Mouse (Mus musculus): ENCODE data around the gene Epsti1. TPM values are rescaled to one million over a fixed set of nuclear protein-coding genes. Genes with fewer than 3 reads are reported as not detected.

Gene Epsti1
- polyA plus RNA-seq, 1 experiment from 2014 or later: 0.34 TPM

DNA sequence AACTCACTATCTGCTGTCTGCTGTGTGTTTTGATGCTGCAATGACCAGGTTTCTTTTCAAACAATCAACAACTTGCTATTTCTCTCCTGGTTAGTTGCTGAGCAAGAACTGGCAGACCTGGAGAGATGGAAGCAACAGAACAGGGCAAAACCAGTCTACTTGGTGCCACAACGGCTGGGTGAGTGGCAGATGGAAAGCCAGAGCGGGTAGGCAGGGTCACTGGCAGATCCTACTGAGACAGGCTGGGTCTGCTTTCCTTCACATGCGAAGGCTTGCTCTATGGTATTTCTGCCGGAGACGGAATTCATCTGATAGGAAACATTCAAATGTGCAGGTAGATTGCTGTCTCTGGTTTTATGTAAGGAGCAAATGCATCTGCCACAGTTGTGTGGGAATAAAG lies 24.6 kb downstream of the Epsti1 start:
- Histone ChIP-seq H3K9me3 (ENCODE audit: control insufficient read depth, low read length) (no peaks in the 10 kb centered on the region), H3K4me1 (ENCODE audit: control insufficient read depth, insufficient read depth, low read depth, low read length) (no peaks in the 10 kb centered on the region), H3K4me3 (ENCODE audit: low read length) (no peak overlapping the region), H3K4me2 (ENCODE audit: low read length) (no peak overlapping the region), H3K36me3 (ENCODE audit: control insufficient read depth, insufficient read depth, low read length) (no peaks in the 10 kb centered on the region), H3K9ac (ENCODE audit: low read depth, low read length) (no peak overlapping the region), H3K27me3 (replicated peaks; ENCODE audit: control insufficient read depth, insufficient read depth, low read length) (no peaks in the 10 kb centered on the region), H3K27ac (ENCODE audit: low read depth, low read length) (no peak overlapping the region)
- WGBS: 81% methylated on average over 5 of the region's 5 CpGs
- no peak for ATAC-seq

DNA sequence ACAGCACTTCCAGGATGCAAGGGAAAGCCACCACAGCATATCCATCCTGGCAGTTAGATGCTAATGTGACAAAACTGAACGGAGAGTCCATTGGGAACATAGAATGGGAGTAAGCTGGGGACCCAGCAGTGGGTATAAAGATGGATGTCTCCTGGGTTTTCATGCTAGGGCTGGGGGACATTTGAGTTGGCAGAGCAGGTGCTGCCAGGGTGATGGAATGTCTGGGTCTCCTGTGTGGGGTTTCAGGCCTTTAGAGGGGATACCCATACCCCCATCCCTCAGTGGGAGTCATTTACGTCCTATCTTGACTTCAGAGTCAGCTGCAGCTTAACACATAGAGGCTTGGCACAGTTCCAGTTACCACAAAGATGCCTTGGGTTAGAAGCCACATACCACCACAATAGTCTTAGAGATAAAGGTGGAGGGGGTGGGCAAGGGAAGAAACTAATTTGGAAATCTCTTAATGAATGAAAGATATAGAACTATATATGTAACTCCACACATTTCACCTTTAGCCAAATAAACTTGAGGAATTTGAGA lies 25.2 kb downstream of the Epsti1 start:
- H3K9me3 ChIP-seq (ENCODE audit: control insufficient read depth, low read length): no peaks in the 10 kb centered on the region
- H3K9ac ChIP-seq (ENCODE audit: low read depth, low read length): no peak overlapping the region
- H3K4me1 ChIP-seq (ENCODE audit: control insufficient read depth, insufficient read depth, low read depth, low read length): no peaks in the 10 kb centered on the region
- 49% methylated on average over 2 of the region's 2 CpGs for WGBS
- no peaks in the 10 kb centered on the region for H3K27me3 ChIP-seq (replicated peaks; ENCODE audit: control insufficient read depth, insufficient read depth, low read length)
- no peaks in the 10 kb centered on the region for H3K36me3 ChIP-seq (ENCODE audit: control insufficient read depth, insufficient read depth, low read length)
- no peak overlapping the region for H3K4me2 ChIP-seq (ENCODE audit: low read length)
- no peak overlapping the region for H3K4me3 ChIP-seq (ENCODE audit: low read length)
- ATAC-seq: no peak
- no peak overlapping the region for H3K27ac ChIP-seq (ENCODE audit: low read depth, low read length)

DNA sequence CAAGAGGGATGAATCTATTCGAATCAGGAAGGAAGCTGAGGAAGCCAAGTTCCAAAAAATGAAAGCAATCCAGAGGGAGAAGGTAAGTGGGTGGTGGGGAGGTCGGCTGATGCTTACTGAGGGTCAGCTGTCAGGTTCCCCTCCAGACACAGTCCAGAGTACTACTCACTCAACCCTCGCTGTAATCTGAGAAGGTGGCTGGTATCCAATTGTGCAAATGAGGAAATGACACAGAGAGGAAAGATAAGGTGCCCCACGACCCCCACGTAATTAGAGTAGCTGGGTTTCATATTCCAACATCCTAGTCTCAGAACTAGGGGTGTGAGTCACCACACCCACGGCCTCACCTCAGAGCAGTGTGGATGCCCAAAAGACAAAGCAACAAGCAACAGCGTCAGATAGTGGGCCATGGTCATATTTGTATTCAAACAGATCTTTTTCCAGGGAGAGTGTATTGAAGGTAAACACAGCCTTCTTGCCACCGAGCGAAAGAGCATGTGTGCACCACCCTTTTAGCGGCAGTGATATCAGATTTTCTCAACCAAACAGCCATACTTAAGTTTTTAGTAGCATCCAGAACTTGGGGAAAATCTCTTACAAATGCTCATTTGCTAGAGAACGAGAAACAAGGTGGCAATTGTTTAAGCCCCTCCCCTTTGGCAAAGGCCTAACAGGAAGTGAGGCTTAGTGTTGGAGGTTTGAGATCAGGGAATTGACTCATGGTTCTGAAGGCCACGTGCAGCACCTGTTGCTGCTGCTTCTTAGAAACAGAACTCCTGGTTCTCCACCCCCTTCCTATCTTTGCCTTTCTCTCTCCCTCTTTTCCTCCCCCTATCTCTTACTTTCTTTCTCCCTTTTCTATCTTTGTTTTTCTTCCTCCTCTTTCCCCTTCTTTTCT lies 28.4 kb downstream of the Epsti1 start:
- Histone ChIP-seq H3K27me3 (replicated peaks; ENCODE audit: control insufficient read depth, insufficient read depth, low read length) (no peaks in the 10 kb centered on the region), H3K27ac (ENCODE audit: low read depth, low read length) (no peak overlapping the region), H3K4me1 (ENCODE audit: control insufficient read depth, insufficient read depth, low read depth, low read length) (no peaks in the 10 kb centered on the region), H3K9ac (ENCODE audit: low read depth, low read length) (no peak overlapping the region), H3K9me3 (ENCODE audit: control insufficient read depth, low read length) (no peaks in the 10 kb centered on the region), H3K4me2 (ENCODE audit: low read length) (no peak overlapping the region), H3K4me3 (ENCODE audit: low read length) (no peak overlapping the region), H3K36me3 (ENCODE audit: control insufficient read depth, insufficient read depth, low read length) (no peaks in the 10 kb centered on the region)
- 69% methylated on average over 12 of the region's 12 CpGs for WGBS
- ATAC-seq: no peak

DNA sequence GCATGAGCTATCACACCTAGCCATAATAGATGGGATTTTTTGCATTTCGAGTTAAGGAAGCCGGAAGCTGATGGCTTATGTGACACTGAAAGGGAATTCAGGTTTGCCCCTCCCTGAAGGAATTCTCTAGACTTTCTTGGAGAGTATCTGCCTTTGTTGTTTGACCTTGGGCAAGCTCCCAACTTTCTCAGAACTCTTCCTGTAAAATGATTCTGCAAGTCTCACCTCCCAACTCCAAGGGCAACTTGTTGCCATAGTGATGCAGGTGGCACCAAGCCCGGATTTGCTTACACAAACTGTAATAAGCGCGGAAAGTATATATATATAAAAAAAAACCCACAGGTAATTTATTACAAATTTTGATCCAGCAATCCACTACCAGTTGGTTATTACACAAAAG lies 29.2 kb downstream of the Epsti1 start:
- no peaks in the 10 kb centered on the region for H3K4me1 ChIP-seq (ENCODE audit: control insufficient read depth, insufficient read depth, low read depth, low read length)
- no peaks in the 10 kb centered on the region for H3K27me3 ChIP-seq (replicated peaks; ENCODE audit: control insufficient read depth, insufficient read depth, low read length)
- no peak overlapping the region for H3K27ac ChIP-seq (ENCODE audit: low read depth, low read length)
- H3K4me3 ChIP-seq (ENCODE audit: low read length): no peak overlapping the region
- no peaks in the 10 kb centered on the region for H3K36me3 ChIP-seq (ENCODE audit: control insufficient read depth, insufficient read depth, low read length)
- no peaks in the 10 kb centered on the region for H3K9me3 ChIP-seq (ENCODE audit: control insufficient read depth, low read length)
- no peak overlapping the region for H3K4me2 ChIP-seq (ENCODE audit: low read length)
- no peak overlapping the region for H3K9ac ChIP-seq (ENCODE audit: low read depth, low read length)
- 84% methylated on average over 5 of the region's 5 CpGs for WGBS
- ATAC-seq: no peak

DNA sequence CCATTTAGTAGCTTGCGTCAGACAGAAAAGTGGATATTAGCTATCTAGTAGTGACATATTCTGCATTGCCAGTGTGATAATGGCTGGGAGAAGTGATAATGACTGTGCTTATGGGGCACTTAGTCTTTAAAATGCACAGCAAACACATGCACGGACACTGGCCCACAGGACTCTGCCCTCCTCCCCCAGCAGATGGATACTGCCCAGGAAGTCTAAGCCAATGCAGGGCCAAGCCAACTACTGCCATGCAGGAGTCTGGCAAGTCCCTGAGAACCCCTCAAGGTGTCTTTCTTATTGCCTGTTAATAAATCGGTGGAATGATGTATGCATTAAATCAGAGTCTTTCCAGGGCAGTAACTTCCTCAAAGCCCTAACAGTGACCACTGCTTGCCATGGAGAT lies 30.4 kb downstream of the Epsti1 start:
- no peak overlapping the region for H3K4me2 ChIP-seq (ENCODE audit: low read length)
- 80% methylated on average over 3 of the region's 3 CpGs for WGBS
- H3K9ac ChIP-seq (ENCODE audit: low read depth, low read length): no peak overlapping the region
- H3K9me3 ChIP-seq (ENCODE audit: control insufficient read depth, low read length): no peaks in the 10 kb centered on the region
- H3K4me3 ChIP-seq (ENCODE audit: low read length): no peak overlapping the region
- H3K36me3 ChIP-seq (ENCODE audit: control insufficient read depth, insufficient read depth, low read length): no peaks in the 10 kb centered on the region
- H3K27me3 ChIP-seq (replicated peaks; ENCODE audit: control insufficient read depth, insufficient read depth, low read length): no peaks in the 10 kb centered on the region
- no peak for ATAC-seq
- H3K4me1 ChIP-seq (ENCODE audit: control insufficient read depth, insufficient read depth, low read depth, low read length): no peaks in the 10 kb centered on the region
- H3K27ac ChIP-seq (ENCODE audit: low read depth, low read length): no peak overlapping the region

DNA sequence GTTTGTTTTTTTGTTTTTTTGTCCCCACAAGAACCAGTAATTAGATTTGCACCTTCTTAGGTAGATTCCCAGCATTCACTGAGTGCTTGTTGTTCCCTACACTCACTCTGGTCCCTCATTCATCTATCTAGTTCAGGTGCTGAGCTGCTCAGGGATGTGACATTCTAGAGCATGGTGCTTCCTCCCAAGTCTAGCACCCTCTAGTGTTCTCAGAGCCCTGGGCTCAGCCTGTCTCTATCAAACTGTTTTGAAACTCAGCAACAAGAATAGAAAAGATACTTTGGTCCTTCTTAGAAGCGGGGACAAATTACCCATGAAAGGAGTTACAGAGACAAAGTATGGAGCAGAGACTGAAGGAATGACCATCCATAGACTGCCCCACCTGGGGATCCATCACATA lies 37.1 kb downstream of the Epsti1 start:
- no peak overlapping the region for H3K27ac ChIP-seq (ENCODE audit: low read depth, low read length)
- H3K4me3 ChIP-seq (ENCODE audit: low read length): no peak overlapping the region
- no peaks in the 10 kb centered on the region for H3K36me3 ChIP-seq (ENCODE audit: control insufficient read depth, insufficient read depth, low read length)
- WGBS: 91% methylated on average over 1 of the region's 1 CpGs
- H3K27me3 ChIP-seq (replicated peaks; ENCODE audit: control insufficient read depth, insufficient read depth, low read length): no peaks in the 10 kb centered on the region
- H3K4me1 ChIP-seq (ENCODE audit: control insufficient read depth, insufficient read depth, low read depth, low read length): peaks cover 3% of the 10 kb centered on the region; the same call in 1 of the 2 replicates
- no peak overlapping the region for H3K4me2 ChIP-seq (ENCODE audit: low read length)
- no peak for ATAC-seq
- no peak overlapping the region for H3K9ac ChIP-seq (ENCODE audit: low read depth, low read length)
- no peaks in the 10 kb centered on the region for H3K9me3 ChIP-seq (ENCODE audit: control insufficient read depth, low read length)

DNA sequence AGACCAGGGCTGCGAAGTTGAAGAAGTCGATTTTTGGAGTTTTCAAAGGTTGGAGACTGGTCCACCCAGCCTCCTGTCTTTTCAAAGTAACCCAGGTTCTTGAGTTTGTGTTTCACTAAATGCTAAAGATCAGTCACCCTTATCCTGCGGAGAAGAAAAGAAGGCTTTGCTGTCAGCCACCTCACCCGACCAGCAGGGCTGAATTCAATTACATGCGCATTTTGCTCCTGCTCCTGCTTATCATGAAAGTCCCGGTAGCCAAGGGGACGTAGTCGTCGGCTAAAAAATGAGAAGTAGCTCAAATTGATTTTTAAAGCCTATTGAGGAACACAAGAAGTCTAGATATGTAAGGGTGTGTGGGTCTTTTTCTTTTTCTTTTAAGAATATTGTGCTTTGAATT lies 38.2 kb downstream of the Epsti1 start:
- peaks cover 3% of the 10 kb centered on the region; the same call in 1 of the 2 replicates for H3K4me1 ChIP-seq (ENCODE audit: control insufficient read depth, insufficient read depth, low read depth, low read length)
- no peak overlapping the region for H3K4me2 ChIP-seq (ENCODE audit: low read length)
- no peaks in the 10 kb centered on the region for H3K9me3 ChIP-seq (ENCODE audit: control insufficient read depth, low read length)
- H3K4me3 ChIP-seq (ENCODE audit: low read length): no peak overlapping the region
- no peak for ATAC-seq
- H3K27me3 ChIP-seq (replicated peaks; ENCODE audit: control insufficient read depth, insufficient read depth, low read length): no peaks in the 10 kb centered on the region
- WGBS: 26% methylated on average over 9 of the region's 9 CpGs
- no peak overlapping the region for H3K9ac ChIP-seq (ENCODE audit: low read depth, low read length)
- no peak overlapping the region for H3K27ac ChIP-seq (ENCODE audit: low read depth, low read length)
- H3K36me3 ChIP-seq (ENCODE audit: control insufficient read depth, insufficient read depth, low read length): no peaks in the 10 kb centered on the region

DNA sequence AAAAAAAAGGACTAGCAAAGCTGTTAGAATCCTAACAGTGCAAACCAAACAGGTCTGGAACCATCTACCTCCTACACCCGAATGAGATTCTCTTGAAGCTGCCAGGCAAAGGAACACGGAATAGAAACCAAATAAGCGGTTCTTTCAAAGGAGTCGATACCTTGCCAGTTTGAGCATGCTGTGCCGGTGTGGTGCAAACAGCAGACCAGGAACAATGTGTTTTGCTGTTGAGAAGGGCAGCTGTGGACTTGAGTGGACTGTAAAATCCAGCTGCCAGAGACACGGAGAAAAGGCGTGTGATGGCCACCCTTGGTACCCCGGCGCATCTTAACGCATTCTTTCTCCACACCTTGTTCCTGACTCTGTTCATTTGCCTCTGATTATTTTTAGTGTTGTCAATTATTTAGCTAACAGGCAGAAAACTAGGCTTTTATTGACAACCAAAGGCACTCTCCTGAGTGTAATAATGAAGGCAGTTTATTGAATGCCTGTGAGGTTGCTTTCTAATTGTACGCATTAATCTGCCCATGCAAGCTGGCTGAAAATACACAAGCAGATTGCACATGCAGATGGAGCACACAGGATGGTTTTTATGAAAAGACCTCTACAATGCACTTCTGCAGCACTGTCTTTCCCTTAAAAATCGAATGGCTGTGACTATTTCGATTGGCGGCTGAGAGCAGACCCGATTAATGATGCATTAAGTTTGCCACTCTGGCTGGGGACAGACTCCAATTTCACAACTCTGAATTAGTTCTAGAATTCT lies 38.9 kb downstream of the Epsti1 start:
- H3K4me3 ChIP-seq (ENCODE audit: low read length): peak overlapping the region; percentile 18
- 29% methylated on average over 15 of the region's 15 CpGs for WGBS
- peak; percentile 69 for ATAC-seq

DNA sequence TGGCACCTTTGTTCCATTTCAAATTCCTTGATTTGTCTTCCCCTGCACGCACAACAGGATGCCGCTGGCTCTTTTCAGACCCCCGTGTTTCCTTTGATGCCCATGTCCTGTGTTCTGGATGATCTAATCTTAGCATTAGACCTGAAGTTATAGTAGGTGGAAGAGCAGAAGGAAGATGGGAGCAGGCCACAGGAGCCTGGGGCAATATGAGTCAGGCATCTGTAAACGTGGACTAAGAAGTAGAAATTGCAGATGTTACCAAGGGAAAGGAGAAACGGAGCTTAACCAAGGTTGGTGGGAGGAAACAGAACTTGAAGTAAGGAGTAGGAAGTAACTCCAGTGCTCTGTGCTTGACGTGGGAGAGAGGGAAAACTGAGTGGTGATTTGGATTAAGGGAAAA lies 57.7 kb downstream of the Epsti1 start:
- no peaks in the 10 kb centered on the region for H3K36me3 ChIP-seq (ENCODE audit: control insufficient read depth, insufficient read depth, low read length)
- no peak overlapping the region for H3K27ac ChIP-seq (ENCODE audit: low read depth, low read length)
- no peaks in the 10 kb centered on the region for H3K27me3 ChIP-seq (replicated peaks; ENCODE audit: control insufficient read depth, insufficient read depth, low read length)
- H3K9me3 ChIP-seq (ENCODE audit: control insufficient read depth, low read length): no peaks in the 10 kb centered on the region
- no peak overlapping the region for H3K4me2 ChIP-seq (ENCODE audit: low read length)
- no peak for ATAC-seq
- WGBS: 71% methylated on average over 6 of the region's 6 CpGs
- H3K4me3 ChIP-seq (ENCODE audit: low read length): no peak overlapping the region
- H3K9ac ChIP-seq (ENCODE audit: low read depth, low read length): no peak overlapping the region
- no peaks in the 10 kb centered on the region for H3K4me1 ChIP-seq (ENCODE audit: control insufficient read depth, insufficient read depth, low read depth, low read length)

More for the DNA sequence above, 38.9 kb downstream of the Epsti1 start:
- H3K9me3 ChIP-seq (ENCODE audit: control insufficient read depth, low read length): no peaks in the 10 kb centered on the region
- H3K36me3 ChIP-seq (ENCODE audit: control insufficient read depth, insufficient read depth, low read length): no peaks in the 10 kb centered on the region
- no peaks in the 10 kb centered on the region for H3K27me3 ChIP-seq (replicated peaks; ENCODE audit: control insufficient read depth, insufficient read depth, low read length)
- peak overlapping the region; percentile 49 for H3K27ac ChIP-seq (ENCODE audit: low read depth, low read length)
- peak overlapping the region; percentile 49 for H3K4me2 ChIP-seq (ENCODE audit: low read length)
- peaks cover 3% of the 10 kb centered on the region; the same call in 1 of the 2 replicates for H3K4me1 ChIP-seq (ENCODE audit: control insufficient read depth, insufficient read depth, low read depth, low read length)
- 0 out of 2 replicates have a peak overlapping the region, but pooled peaks have one; percentile 14 for H3K9ac ChIP-seq (ENCODE audit: low read depth, low read length)

Measured in hindbrain, embryonic 16.5 days (tissue).